Mouse (Mus musculus) cerebellum, adult 2 months (tissue): Measurements from ENCODE around the gene Fam184a. TPM values are rescaled to one million over a fixed set of nuclear protein-coding genes. Genes with fewer than 3 reads are reported as not detected.

Experiments
- DNase-seq, 2 experiments: peaks; one replicate each; pipeline ENCODE4 v3.0.0; 2021
- H3K27ac ChIP-seq: fragments of 200-500 bp; 2 replicates; pipeline ENCODE4 v1.5.1; 2012; ENCODE audit warnings: low read length, control low read depth, inconsistent platforms; ENCODE audit not compliant: insufficient read depth
- H3K27me3 ChIP-seq: fragments of 200-500 bp; 2 replicates; pipeline ENCODE4 v1.6.1; 2012; ENCODE audit warnings: inconsistent platforms, mild to moderate bottlenecking, low read length, moderate library complexity; ENCODE audit not compliant: control insufficient read depth, insufficient read depth
- H3K4me1 ChIP-seq: fragments of 200-500 bp; 2 replicates; pipeline ENCODE4 v1.6.1; 2011; ENCODE audit warnings: low read length; ENCODE audit not compliant: control insufficient read depth, insufficient read depth
- H3K4me3 ChIP-seq: fragments of 200-500 bp; replicated peaks from 2 replicates; pipeline ENCODE3; 2011; ENCODE audit warnings: mild to moderate bottlenecking, low read depth, low read length, control low read depth; ENCODE audit not compliant: insufficient read depth
- CTCF ChIP-seq: fragments of 200-500 bp; IDR thresholded peaks from 2 replicates; pipeline ENCODE4 v1.5.1; 2011; ENCODE audit warnings: low read depth, mild to moderate bottlenecking, control low read depth, low read length, moderate library complexity, borderline replicate concordance; ENCODE audit not compliant: insufficient read depth
- POLR2A ChIP-seq: fragments of 200-500 bp; IDR thresholded peaks from 2 replicates; pipeline ENCODE4 v1.6.1; 2011; ENCODE audit warnings: low read length, control low read depth, borderline replicate concordance; ENCODE audit not compliant: insufficient read depth
- WGBS: fragments of 180-500 bp; shearing (Covaris S2); methylation state at CpG from one replicate; pipeline ENCODE4 v1.1.7; 2018; 5-methylcytosine and 5-hydroxymethylcytosine counted together
- polyA plus RNA-seq: library from polyadenylated mRNA; depleted of rRNA; stranded (reverse); fragments of >200 nt; gene quantifications from 2 replicates; pipeline ENCODE4 v1.2.3, GENCODE M21; 2012

Fam184a gene
- polyA plus RNA-seq, 1 experiment: 30.3 TPM

DNA sequence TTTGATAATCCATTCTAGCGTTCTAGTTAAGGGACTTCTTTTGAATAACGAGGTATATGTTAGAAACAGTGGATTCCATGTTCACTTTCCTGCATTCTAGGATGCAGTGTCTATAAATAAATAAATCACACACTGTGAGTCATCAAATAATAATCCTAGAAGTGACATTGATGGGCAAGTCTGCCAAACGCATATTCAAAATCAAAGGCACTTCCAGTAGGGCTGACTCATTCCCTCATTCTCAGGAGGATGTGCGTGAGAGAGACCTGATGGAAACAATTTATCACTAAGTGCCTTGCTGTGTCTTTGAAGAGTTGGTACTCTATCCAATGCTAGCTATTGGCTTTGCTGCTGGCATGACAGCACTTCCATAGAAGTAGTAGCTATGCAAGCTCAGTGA, 14.5 kb upstream of the Fam184a start:
- Histone ChIP-seq H3K4me3 (no peak overlapping the region), H3K4me1 (no peaks in the 10 kb centered on the region), H3K27me3 (no peaks in the 10 kb centered on the region), H3K27ac (no peak overlapping the region)
- DNase-seq: no peak
- 68% methylated on average over 4 of the region's 4 CpGs for WGBS
- no peak for TF ChIP-seq POLR2A
- no peak for TF ChIP-seq CTCF

- Histone ChIP-seq H3K27me3 (no peaks in the 10 kb centered on the region), H3K4me1 (peaks cover 5% of the 10 kb centered on the region; the same call in 1 of the 2 replicates), H3K27ac (no peak overlapping the region), H3K4me3 (no peak overlapping the region)
- TF ChIP-seq POLR2A (no peak), CTCF (no peak)
- WGBS: 83% methylated on average over 1 of the region's 1 CpGs
- no peak for DNase-seq
Measured at GRCm38 (mm10) chr10:53752723-53753122, 1.8 kb upstream of the Fam184a start.

- peak overlapping the region; percentile 26; the same call in 1 of the 2 replicates for H3K27ac ChIP-seq
Measured at GRCm38 (mm10) chr10:53750275-53750954, 508 bp downstream of the Fam184a start.

DNA sequence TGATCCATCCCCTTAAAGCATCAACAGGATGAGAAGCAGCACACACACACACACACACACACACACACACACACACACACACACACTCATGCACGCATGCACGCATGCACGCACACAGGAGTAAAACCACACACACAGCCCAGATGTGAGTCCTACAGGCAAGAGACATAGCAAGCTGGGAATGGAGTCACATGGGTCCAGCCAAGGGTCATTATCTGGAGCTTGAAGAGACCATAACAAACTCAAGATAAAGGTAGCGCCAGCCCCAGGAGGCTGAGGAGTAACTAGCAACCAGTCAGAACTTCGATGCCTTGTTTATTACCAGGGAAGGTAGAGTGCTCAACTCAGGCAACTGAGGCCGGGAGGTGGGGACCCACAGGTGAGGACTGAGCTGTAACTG, 4.9 kb downstream of the Fam184a start:
- Histone ChIP-seq H3K4me3 (no peak overlapping the region), H3K4me1 (0 out of 2 replicates have a peak, but pooled peaks cover 5% of the 10 kb centered on the region), H3K27me3 (no peaks in the 10 kb centered on the region), H3K27ac (no peak overlapping the region)
- WGBS: 89% methylated on average over 6 of the region's 6 CpGs
- DNase-seq: no peak
- TF ChIP-seq CTCF: no peak
- TF ChIP-seq POLR2A: no peak

More at GRCm38 (mm10) chr10:53750275-53750954, 508 bp downstream of the Fam184a start:
- Histone ChIP-seq H3K4me1 (peaks cover 5% of the 10 kb centered on the region; the same call in 1 of the 2 replicates), H3K4me3 (peak overlapping the region; percentile 77), H3K27me3 (no peaks in the 10 kb centered on the region)
- DNase-seq: peak in 1 of 2 experiments; percentile 59
- no peak for TF ChIP-seq POLR2A
- TF ChIP-seq CTCF: no peak
- 1% methylated on average over 39 of the region's 39 CpGs for WGBS

DNA sequence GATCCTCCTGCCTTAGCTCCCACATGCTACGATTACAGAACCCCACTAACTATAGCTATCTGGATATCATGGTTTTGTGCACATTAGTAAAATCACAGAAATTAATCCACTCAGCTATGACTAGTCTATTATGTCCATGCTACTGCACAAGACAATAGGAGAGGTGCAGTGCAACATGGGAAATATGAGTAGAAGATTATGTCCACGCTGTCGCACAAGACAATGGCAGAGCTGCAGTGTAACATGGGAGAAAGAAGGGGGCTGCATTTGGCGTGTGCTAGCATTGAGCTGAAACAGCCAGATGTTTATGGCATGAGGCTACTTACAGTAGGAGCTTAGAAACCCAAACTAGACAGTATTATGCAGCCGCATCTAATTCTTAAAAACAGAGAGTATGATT, 8.0 kb downstream of the Fam184a start:
- Histone ChIP-seq H3K27me3 (no peaks in the 10 kb centered on the region), H3K4me3 (no peak overlapping the region), H3K4me1 (peaks cover 7% of the 10 kb centered on the region; the same call in 1 of the 2 replicates), H3K27ac (no peak overlapping the region)
- DNase-seq: no peak
- TF ChIP-seq POLR2A: no peak
- no peak for TF ChIP-seq CTCF
- 73% methylated on average over 5 of the region's 5 CpGs for WGBS

- no peak overlapping the region for H3K4me3 ChIP-seq
- H3K27me3 ChIP-seq: no peaks in the 10 kb centered on the region
- no peak for DNase-seq
- peaks cover 18% of the 10 kb centered on the region; the same call in 1 of the 2 replicates for H3K4me1 ChIP-seq
- H3K27ac ChIP-seq: no peak overlapping the region
- no peak for TF ChIP-seq CTCF
- TF ChIP-seq POLR2A: no peak
Measured at GRCm38 (mm10) chr10:53740014-53740413, 10.9 kb downstream of the Fam184a start.

- 85% methylated on average over 8 of the region's 8 CpGs for WGBS
- no peak for DNase-seq
- Histone ChIP-seq H3K4me1 (peaks cover 20% of the 10 kb centered on the region; the same call in 1 of the 2 replicates), H3K27ac (no peak overlapping the region), H3K27me3 (no peaks in the 10 kb centered on the region), H3K4me3 (no peak overlapping the region)
- no peak for TF ChIP-seq CTCF
- no peak for TF ChIP-seq POLR2A
Measured at GRCm38 (mm10) chr10:53738842-53739241, 12.1 kb downstream of the Fam184a start.
